Mouse (Mus musculus) CH12.LX (cell line): ENCODE results near the gene Col18a1. TPM values are rescaled to one million over a fixed set of nuclear protein-coding genes. Genes with fewer than 3 reads are reported as not detected.

Experiments used
- DNase-seq: peaks from one replicate; pipeline ENCODE4 v3.0.0-alpha.2; 2013; ENCODE audit errors: extremely low read depth
- H3K27ac ChIP-seq: 2 replicates; pipeline ENCODE4 v1.5.1; 2012; ENCODE audit warnings: low read depth, mild to moderate bottlenecking, control low read depth, moderate library complexity; ENCODE audit not compliant: insufficient read depth
- H3K27me3 ChIP-seq: replicated peaks from 2 replicates; pipeline ENCODE3; 2012; ENCODE audit warnings: inconsistent platforms
- H3K36me3 ChIP-seq, 2 experiments: replicated peaks in 1 of 2; 2 replicates each; pipeline versions ENCODE3 to v1.6.1; 2012; ENCODE audit warnings: inconsistent platforms in 1 of 2, low read length in 1 of 2, mild to moderate bottlenecking in 1 of 2, mixed read lengths in 1 of 2, moderate library complexity in 1 of 2; ENCODE audit not compliant: control insufficient read depth in 1 of 2, insufficient read depth in 1 of 2
- H3K4me1 ChIP-seq, 2 experiments: 2 replicates each; pipeline ENCODE4 v1.6.1; 2012; ENCODE audit warnings: inconsistent platforms in 1 of 2, moderate library complexity in 1 of 2; ENCODE audit not compliant: insufficient read depth in 2 of 2, control insufficient read depth in 1 of 2
- H3K4me2 ChIP-seq: 2 replicates; pipeline ENCODE4 v1.6.1; 2012; ENCODE audit warnings: low read depth, mild to moderate bottlenecking, control low read depth; ENCODE audit not compliant: poor library complexity, insufficient read depth, severe bottlenecking
- H3K4me3 ChIP-seq, 3 experiments: fragments of 150-350 bp in 1 of 3; sonication (generic) in 1 of 3; replicated peaks in 1 of 3; 2 replicates each; pipeline versions ENCODE3 to v1.5.1; 2011 to 2012; ENCODE audit warnings: low read depth in 2 of 3, low read length in 2 of 3, mild to moderate bottlenecking in 2 of 3, moderate library complexity in 2 of 3, control low read depth in 1 of 3, improper control_type of control experiment in 1 of 3, inconsistent platforms in 1 of 3, mixed read lengths in 1 of 3; ENCODE audit not compliant: poor library complexity in 1 of 3
- H3K79me2 ChIP-seq: replicated peaks from 2 replicates; pipeline ENCODE4 v1.6.1; 2012; ENCODE audit warnings: mild to moderate bottlenecking, moderate library complexity; ENCODE audit not compliant: control insufficient read depth, poor library complexity, insufficient read depth, severe bottlenecking; ENCODE audit errors: extremely low read depth
- H3K9ac ChIP-seq: 2 replicates; pipeline ENCODE4 v1.6.1; 2012; ENCODE audit warnings: low read depth, mild to moderate bottlenecking, control low read depth, moderate library complexity; ENCODE audit not compliant: insufficient read depth
- H3K9me3 ChIP-seq: replicated peaks from 2 replicates; pipeline ENCODE3; 2012; ENCODE audit warnings: low read length, inconsistent platforms, mixed read lengths
- CHD1 ChIP-seq: IDR thresholded peaks from 2 replicates; pipeline ENCODE4 v1.6.1; 2012; ENCODE audit warnings: low read depth, low read length, improper control_type of control experiment, inconsistent platforms
- ELF1 ChIP-seq: IDR thresholded peaks from 2 replicates; pipeline ENCODE4 v1.6.1; 2014; ENCODE audit warnings: low read depth, mild to moderate bottlenecking, inconsistent platforms, low read length, improper control_type of control experiment
- ETS1 ChIP-seq: conservative IDR thresholded peaks from 2 replicates; pipeline ENCODE4 v1.6.1; 2012; ENCODE audit warnings: low read depth, mild to moderate bottlenecking, inconsistent platforms, low read length, improper control_type of control experiment, moderate library complexity
- HCFC1 ChIP-seq: IDR thresholded peaks from 2 replicates; pipeline ENCODE4 v1.6.1; 2012; ENCODE audit warnings: low read depth, mild to moderate bottlenecking, inconsistent platforms, low read length, improper control_type of control experiment
- IRF4 ChIP-seq: IDR thresholded peaks from 2 replicates; pipeline ENCODE4 v1.6.1; 2014; ENCODE audit warnings: low read depth, mild to moderate bottlenecking, inconsistent platforms, low read length, improper control_type of control experiment
- JUND ChIP-seq: conservative IDR thresholded peaks from 2 replicates; pipeline ENCODE4 v1.6.1; 2011; ENCODE audit warnings: low read depth, low read length, improper control_type of control experiment
- MAFK ChIP-seq: IDR thresholded peaks from 2 replicates; pipeline ENCODE4 v1.6.1; 2011; ENCODE audit warnings: low read length, improper control_type of control experiment; ENCODE audit not compliant: insufficient replicate concordance
- MAX ChIP-seq: IDR thresholded peaks from 2 replicates; pipeline ENCODE4 v1.6.1; 2011; ENCODE audit warnings: low read length, improper control_type of control experiment
- MAZ ChIP-seq: IDR thresholded peaks from 2 replicates; pipeline ENCODE4 v1.6.1; 2012; ENCODE audit warnings: low read depth, mild to moderate bottlenecking, inconsistent platforms, low read length, improper control_type of control experiment, moderate library complexity
- MEF2A ChIP-seq: IDR thresholded peaks from 2 replicates; pipeline ENCODE4 v1.6.1; 2014; ENCODE audit warnings: low read depth, mild to moderate bottlenecking, inconsistent platforms, low read length, improper control_type of control experiment, borderline replicate concordance
- MXI1 ChIP-seq: IDR thresholded peaks from 2 replicates; pipeline ENCODE4 v1.6.1; 2011; ENCODE audit warnings: mild to moderate bottlenecking, low read depth, low read length, improper control_type of control experiment
- NELFE ChIP-seq: IDR thresholded peaks from 2 replicates; pipeline ENCODE4 v1.6.1; 2011; ENCODE audit warnings: low read depth, low read length, improper control_type of control experiment
- NRF1 ChIP-seq: IDR thresholded peaks from 2 replicates; pipeline ENCODE4 v1.6.1; 2014; ENCODE audit warnings: low read depth, mild to moderate bottlenecking, inconsistent platforms, low read length, improper control_type of control experiment, moderate library complexity
- POLR2A ChIP-seq: IDR thresholded peaks from 2 replicates; pipeline ENCODE4 v1.6.1; 2011; ENCODE audit warnings: low read depth, mild to moderate bottlenecking, improper control_type of control experiment, low read length
- SIN3A ChIP-seq: IDR thresholded peaks from 2 replicates; pipeline ENCODE4 v1.6.1; 2012; ENCODE audit warnings: low read length, improper control_type of control experiment, inconsistent platforms
- SMC3 ChIP-seq: IDR thresholded peaks from 2 replicates; pipeline ENCODE4 v1.6.1; 2011; ENCODE audit warnings: low read depth, low read length, improper control_type of control experiment
- TBP ChIP-seq: conservative IDR thresholded peaks from 2 replicates; pipeline ENCODE4 v1.6.1; 2011; ENCODE audit warnings: low read depth, low read length, improper control_type of control experiment
- UBTF ChIP-seq: IDR thresholded peaks from 2 replicates; pipeline ENCODE4 v1.6.1; 2012; ENCODE audit warnings: low read depth, mild to moderate bottlenecking, inconsistent platforms, low read length, improper control_type of control experiment, moderate library complexity
- USF2 ChIP-seq: conservative IDR thresholded peaks from 2 replicates; pipeline ENCODE4 v1.6.1; 2011; ENCODE audit warnings: low read depth, low read length, improper control_type of control experiment
- ZKSCAN1 ChIP-seq: IDR thresholded peaks from 2 replicates; pipeline ENCODE4 v1.6.1; 2012; ENCODE audit warnings: low read depth, inconsistent platforms, low read length, improper control_type of control experiment, borderline replicate concordance
- ZNF384 ChIP-seq: IDR thresholded peaks from 2 replicates; pipeline ENCODE4 v1.6.1; 2012; ENCODE audit warnings: low read depth, low read length, improper control_type of control experiment, inconsistent platforms
- dilution Hi-C: fragments of 300-500 bp; cut with MboI; formaldehyde crosslinking; loops from 2 replicates; pipeline ENCODE4 v1.14.3; 2020; ENCODE audit warnings: low sequenced_read_pairs; ENCODE audit not compliant: extremely low pct_unique_long_range_greater_than_20kb, extremely low pct_ligation_motif_present
- in situ Hi-C: fragments of 300-500 bp; cut with MboI; formaldehyde crosslinking; loops from 3 replicates; pipeline ENCODE4 v1.14.3; 2019; ENCODE audit warnings: low sequenced_read_pairs, low pct_ligation_motif_present, low pct_unique_long_range_greater_than_20kb, mixed read lengths
- polyA plus RNA-seq: library from polyadenylated mRNA; unstranded; fragments of >175 nt; gene quantifications from 2 replicates; pipeline ENCODE4 v1.2.1, GENCODE M21; 2012; ENCODE audit warnings: low read depth; ENCODE audit not compliant: insufficient read length
- total RNA-seq, 2 experiments: library from RNA; depleted of rRNA; stranded (reverse); fragments of 300-350 nt in 1 of 2; fragments of >200 nt in 1 of 2; gene quantifications; 2 replicates each; pipeline ENCODE4 v1.2.3; 2012 to 2014

The Col18a1 gene
- total and polyA plus RNA-seq, 3 experiments = 0.17 to 14.5 (median 1.7) TPM

- no peak overlapping the region for H3K4me3 ChIP-seq
- no peak for TF ChIP-seq ETS1
- TF ChIP-seq JUND = no peak
- no peak; the same call in 1 of the 2 replicates for TF ChIP-seq POLR2A
- TF ChIP-seq MXI1 = no peak
- no peak for TF ChIP-seq SIN3A
- no peak for TF ChIP-seq NELFE
- no peak for TF ChIP-seq HCFC1
- no peak for TF ChIP-seq MAZ
- no peak for TF ChIP-seq ELF1
- TF ChIP-seq UBTF = no peak
- TF ChIP-seq IRF4 = no peak
- no peak for TF ChIP-seq USF2
- TF ChIP-seq CHD1 = no peak
- TF ChIP-seq MAX = no peak
- no peak for TF ChIP-seq MEF2A
- no peak for TF ChIP-seq ZNF384
- TF ChIP-seq MAFK = no peak
- TF ChIP-seq ZKSCAN1 = no peak
- H3K27ac ChIP-seq = no peak overlapping the region
- H3K27me3 ChIP-seq = no peaks in the 10 kb centered on the region
- DNase-seq = no peak
- in situ Hi-C loops = no loop called here
- no peak overlapping the region for H3K4me2 ChIP-seq
- peaks cover 4 to 20% of the 10 kb centered on the region in 2 experiments; a peak in 3 of 4 replicates for H3K4me1 ChIP-seq
- dilution Hi-C loops = no loop called here
- H3K9me3 ChIP-seq = no peaks in the 10 kb centered on the region
- no peak overlapping the region for H3K9ac ChIP-seq
- H3K79me2 ChIP-seq = peaks cover 33% of the 10 kb centered on the region
- peaks cover 55 to 74% of the 10 kb centered on the region in 2 experiments for H3K36me3 ChIP-seq
Measured at GRCm38 (mm10) chr10:77038579-77039174, 127.7 kb downstream of the Col18a1 start.

DNA sequence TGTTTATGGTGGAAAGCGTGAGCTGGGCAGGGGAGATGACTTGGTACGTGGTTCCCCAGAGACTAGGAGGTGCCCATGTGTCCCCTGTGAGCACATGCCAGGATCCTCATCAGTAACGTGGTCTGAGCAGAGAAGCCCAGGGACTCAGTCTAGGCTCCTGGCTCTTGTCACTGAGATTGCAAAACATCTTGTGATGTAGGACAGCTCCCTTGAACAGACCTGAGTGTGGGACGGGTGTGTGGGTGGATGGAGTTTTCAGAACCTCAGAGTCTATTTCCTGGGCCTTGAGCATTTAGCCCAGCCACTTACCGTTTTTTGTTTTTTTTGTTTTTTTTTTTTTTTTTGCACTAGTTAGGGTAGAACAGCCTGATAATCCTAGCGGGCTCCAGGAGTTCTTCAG is 130.9 kb downstream of the Col18a1 start:
- dilution Hi-C loops (no loop called here), in situ Hi-C loops (no loop called here)
- peaks cover 13% of the 10 kb centered on the region for H3K27me3 ChIP-seq
- no peak for TF ChIP-seq HCFC1
- TF ChIP-seq TBP = no peak
- TF ChIP-seq NELFE = no peak
- TF ChIP-seq NRF1 = no peak
- peak; percentile 47 for TF ChIP-seq MXI1
- no peak for TF ChIP-seq IRF4
- peak; percentile 50 for TF ChIP-seq ZNF384
- TF ChIP-seq POLR2A = no peak; the same call in 1 of the 2 replicates
- TF ChIP-seq MEF2A = no peak
- TF ChIP-seq ETS1 = no peak
- peak; percentile 26; the same call in 1 of the 2 replicates for TF ChIP-seq SIN3A
- TF ChIP-seq ELF1 = no peak
- no peak for TF ChIP-seq SMC3
- no peak for DNase-seq
- peaks cover 7 to 23% of the 10 kb centered on the region in 2 experiments for H3K4me1 ChIP-seq
- peaks cover 35% of the 10 kb centered on the region for H3K79me2 ChIP-seq
- peaks cover 27 to 44% of the 10 kb centered on the region in 2 experiments for H3K36me3 ChIP-seq
- H3K9me3 ChIP-seq = no peaks in the 10 kb centered on the region
- H3K4me2 ChIP-seq = peak overlapping the region; percentile 89
- H3K27ac ChIP-seq = no peak overlapping the region
- H3K9ac ChIP-seq = peak overlapping the region; percentile 83
- peak overlapping the region; percentile 62 to 66 (median 66) for H3K4me3 ChIP-seq
